Mouse (Mus musculus) c-Kit-positive CD71-negative TER-119-negative erythroid progenitor cells, embryonic 14.5 days (primary cell): ENCODE measurements around the gene Olfr1216.
"Not testable (repeated sequence)": the region's sequence is repeated elsewhere in the genome, so short reads cannot be mapped to it uniquely, and the experiment has no call there.

Experiments
- DNase-seq: peaks from one replicate; pipeline ENCODE4 v3.0.0-alpha.2; 2013; ENCODE audit warnings: low read depth

Olfr1216 gene

DNA sequence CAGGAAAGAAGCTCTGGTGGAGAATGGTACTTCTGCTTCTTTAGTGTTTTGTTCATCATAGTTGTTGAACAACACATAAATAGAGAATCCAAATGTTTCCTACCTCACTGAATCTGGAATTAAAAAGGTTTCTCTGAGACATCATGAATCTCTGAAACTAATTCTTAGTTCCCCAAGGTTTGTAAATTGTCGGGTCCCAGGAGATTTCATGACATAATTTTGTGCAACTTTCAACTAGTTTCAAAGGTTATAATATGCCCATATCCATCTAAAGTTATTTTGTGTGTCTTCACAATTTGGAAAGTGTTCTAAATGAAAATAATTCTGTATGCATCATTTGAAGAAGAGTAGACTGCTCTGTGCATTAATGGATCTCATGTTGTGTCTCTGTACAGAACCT lies at the start of gene Olfr1216:
Gene Olfr1216, minus strand, starts transcription at position 101 of the 400 bp plus-strand sequence.
- DNase-seq: no peak

DNA sequence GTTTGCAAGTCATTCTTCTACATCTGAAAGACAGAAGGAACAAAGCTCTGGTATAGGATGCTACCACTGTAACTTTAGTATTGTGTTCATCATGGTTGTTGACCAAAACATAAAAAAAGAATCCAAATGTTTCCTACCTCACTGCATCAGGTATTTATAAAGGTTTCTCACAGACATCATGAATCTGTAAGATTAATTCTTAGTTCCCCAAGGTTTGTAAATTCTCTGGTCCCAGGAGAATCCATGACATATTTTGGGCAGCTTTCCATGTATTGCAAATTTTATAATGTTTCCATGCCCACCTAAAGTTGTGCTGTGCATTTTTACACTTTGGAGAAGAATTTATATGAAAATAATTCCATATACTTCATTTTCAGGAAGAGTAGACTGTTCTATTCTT lies 42.9 kb upstream of the Olfr1216 start, which contains the start of gene Olfr1218:
Gene Olfr1218, minus strand, starts transcription at position 101 of the 400 bp plus-strand sequence.
- DNase-seq: no peak

DNA sequence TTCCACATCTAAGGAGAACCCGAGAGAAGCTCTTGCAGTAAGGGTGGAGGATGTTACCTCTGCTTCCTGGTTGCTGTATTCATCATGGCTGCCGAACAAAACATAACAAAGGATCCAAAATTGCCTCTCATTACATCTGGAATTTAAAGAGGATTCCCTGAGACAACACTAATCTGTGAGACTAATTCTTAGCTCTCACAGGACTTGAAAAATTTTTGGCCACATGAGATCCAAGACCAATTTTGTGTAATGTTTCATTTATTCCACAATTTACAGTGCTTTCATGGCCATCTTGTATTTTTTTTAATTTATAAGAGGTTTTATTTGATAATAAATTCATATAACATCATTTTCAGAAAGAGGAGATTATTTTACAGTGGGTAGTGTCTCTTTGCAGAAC lies 13.8 kb upstream of the Olfr1216 start, which contains the start of gene Olfr1217:
Gene Olfr1217, minus strand, starts transcription at position 101 of the 400 bp plus-strand sequence.
- no peak for DNase-seq

DNA sequence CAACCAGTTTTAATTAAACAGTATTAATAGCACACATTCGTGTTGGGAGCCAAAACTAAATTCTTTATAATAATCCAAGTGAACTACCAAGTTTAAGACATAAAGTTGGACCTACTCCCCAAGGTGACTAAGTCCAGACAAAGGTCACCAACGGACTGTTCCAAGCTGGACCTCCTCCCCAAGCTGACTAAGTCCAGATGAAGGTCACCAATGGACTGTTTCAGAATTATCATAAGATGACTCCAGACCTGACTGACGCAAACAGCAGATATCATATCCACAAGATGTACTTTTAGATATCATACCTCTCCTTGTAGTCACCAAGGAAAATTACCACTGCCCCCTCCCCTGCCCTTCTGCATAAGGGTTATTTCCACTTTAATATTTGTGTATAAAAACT lies 3.3 kb upstream of the Olfr1216 start:
- not testable (repeated sequence) for DNase-seq

DNA sequence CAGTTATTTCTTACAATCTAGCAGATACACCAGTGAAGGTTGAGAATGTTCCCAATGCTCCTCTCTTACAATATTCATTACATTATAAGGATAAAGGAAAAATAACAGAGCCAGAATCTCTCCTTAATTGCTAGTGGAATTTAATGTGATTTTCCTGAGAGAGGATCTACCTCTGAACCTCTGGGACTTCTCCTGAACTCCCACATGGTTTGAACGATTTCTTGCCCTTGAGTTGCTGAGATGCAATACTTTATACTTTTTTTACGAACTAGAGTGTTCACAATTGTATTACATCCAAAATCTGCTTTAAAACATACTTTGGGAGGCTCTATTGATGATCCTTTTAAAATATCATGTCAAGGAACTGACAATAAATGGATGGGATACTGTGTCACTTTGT lies 11.3 kb downstream of the Olfr1216 start, which contains the start of gene Olfr1215:
Gene Olfr1215, minus strand, starts transcription at position 101 of the 400 bp plus-strand sequence.
- no peak for DNase-seq

DNA sequence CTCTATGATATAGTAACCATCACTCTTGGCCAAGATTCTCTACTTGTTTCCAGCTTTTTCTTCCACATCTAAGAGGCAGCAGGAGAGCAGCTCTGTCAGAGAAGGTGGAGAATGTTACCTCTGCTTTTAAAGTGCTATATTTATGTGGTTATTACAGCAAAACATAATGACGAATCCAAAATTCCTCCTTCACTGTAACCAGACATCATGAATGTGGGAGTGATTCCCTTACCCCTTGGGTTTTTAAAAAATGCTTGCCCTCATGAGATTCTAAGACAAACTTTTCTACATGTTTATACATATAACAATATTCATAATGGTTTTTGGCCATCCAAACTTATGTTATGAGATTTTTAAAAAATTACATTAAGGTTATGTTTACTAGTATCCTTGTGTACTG lies 25.6 kb downstream of the Olfr1216 start, which contains the start of gene Olfr1214:
Gene Olfr1214, minus strand, starts transcription at position 101 of the 400 bp plus-strand sequence.
- DNase-seq: no peak

DNA sequence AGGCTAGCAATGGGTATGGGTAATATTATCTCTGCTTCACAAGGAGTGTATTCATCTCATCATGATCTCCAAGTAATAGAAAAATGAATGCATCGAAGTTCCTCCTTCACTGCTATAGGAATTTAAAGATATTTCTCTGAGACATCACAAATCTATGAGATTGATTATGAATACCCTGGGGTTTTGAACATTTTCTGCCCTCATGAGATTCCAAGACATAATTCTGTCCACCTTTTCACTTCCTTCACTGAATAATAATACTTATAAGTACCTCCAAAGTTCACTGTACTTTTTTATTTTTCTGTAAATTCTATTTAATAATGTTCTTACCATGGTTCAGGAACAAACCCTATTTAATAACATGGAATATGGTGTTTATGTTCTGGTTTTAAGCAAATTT lies 38.0 kb downstream of the Olfr1216 start, which contains the start of gene Gm13762:
Gene Gm13762, minus strand, starts transcription at position 101 of the 400 bp plus-strand sequence.
- no peak for DNase-seq
